Mouse (Mus musculus) adrenal gland, postnatal 10 days (tissue): ENCODE data around the gene Ganc. TPM values are rescaled to one million over a fixed set of nuclear protein-coding genes. Genes with fewer than 3 reads are reported as not detected.

Experiments used
- DNase-seq: peaks from one replicate; pipeline ENCODE4 v3.0.0; 2021; ENCODE audit warnings: mixed read lengths
- total RNA-seq, 2 experiments: library from RNA; stranded (reverse); gene quantifications; 2 replicates each; pipeline ENCODE4 v1.2.3; 2021

Gene Ganc
- total RNA-seq, 2 experiments from 2014 or later, result 30.3 to 45.3 TPM

DNA sequence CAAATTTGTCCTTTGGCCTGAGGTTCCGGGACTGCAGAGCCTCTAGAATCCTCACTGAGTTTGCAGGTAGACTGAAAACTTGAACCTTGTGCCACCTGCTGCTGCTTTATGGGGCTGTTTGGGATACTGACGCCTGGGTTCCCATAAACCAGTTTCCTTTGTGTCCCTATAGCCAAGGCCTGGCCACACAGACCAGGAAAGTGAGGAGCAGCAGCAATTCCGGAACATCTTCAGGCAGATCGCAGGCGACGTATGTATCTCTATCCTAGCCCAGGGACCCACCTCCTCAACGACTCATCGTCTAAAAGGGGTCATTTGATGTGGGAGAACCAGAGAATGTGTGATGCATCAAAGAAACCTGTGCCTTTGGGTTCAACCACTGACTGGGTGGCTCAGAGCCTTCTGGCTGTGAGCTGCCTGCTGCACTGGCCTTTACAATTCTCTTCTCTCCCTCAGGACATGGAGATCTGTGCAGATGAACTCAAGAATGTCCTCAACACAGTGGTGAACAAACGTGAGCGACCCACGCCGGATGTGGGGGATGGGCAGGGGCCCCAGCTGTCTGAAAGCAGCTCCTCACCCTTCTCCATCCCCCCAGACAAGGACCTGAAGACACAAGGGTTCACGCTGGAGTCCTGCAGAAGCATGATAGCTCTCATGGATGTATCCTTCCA, 98.4 kb downstream of the Ganc start:
- no peak for DNase-seq

DNA sequence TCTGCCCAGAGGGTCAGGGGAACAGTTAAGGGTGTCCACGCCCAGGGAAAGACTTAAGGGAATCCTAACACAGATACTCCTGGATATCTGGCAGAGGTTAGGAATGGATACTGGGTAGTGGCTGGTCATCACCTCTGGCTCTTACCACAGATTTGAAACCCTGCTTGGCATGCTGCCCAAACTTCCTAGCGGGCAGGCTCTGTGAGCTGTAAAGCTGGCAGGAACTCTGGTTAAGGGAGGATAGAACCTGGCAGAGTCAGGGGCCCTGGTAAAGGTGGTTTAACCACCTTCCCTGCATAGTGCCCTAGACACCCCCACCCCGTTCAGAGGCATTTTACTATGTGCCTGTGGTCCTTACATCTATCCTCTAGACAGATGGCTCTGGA, 98.9 kb downstream of the Ganc start:
- DNase-seq, result peak; percentile 68

DNA sequence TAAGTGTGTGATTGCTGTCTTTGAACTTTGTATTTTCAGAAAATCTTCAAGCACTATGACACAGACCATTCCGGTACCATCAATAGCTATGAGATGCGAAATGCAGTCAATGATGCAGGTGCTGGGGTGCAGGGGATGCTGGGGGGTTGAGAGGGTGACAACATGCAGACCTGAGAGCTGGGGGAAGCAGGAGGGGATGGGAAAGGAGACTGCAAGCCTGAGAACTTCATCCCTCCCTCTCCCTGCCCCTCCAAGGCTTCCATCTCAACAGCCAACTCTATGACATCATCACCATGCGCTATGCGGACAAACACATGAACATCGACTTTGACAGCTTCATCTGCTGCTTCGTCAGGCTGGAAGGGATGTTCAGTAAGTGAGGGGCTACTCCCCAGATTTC, 99.4 kb downstream of the Ganc start:
- no peak for DNase-seq

DNA sequence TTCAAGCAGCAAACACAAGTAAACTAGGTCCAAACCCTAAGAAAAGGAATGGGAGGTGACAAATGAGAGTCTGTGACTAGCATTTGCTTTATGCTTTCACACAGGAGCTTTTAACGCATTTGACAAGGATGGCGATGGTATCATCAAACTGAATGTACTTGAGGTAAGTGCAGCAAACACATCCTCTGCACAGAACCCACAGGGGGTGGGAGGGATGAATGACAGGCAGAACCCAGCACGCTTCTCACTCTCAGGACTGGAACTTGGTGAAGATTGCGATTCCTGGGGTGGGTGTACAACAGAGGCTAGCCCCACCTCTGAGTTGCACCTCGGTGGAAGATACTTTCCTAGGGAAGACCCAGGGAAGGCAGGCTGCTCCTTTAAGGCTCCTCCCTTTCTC, 100.3 kb downstream of the Ganc start:
- no peak for DNase-seq

Other genes with a start within 250 kb of the Ganc start
- 10 to 100 TPM; 38.0 to 39.6 TPM for gene Ehd4, start 249.3 kb upstream of the Ganc start, total RNA-seq
- 1 to 10 TPM in 1 of 2 experiments, under 1 TPM in 1; 0.99 to 3.6 TPM for gene Pla2g4e, start 158.6 kb upstream of the Ganc start, total RNA-seq
- gene Pla2g4d, start 114.7 kb upstream of the Ganc start, total RNA-seq, result under 1 TPM in 1 of 2 experiments, not detected in 1; 0.12 TPM
- gene Pla2g4f, start 89.7 kb upstream of the Ganc start, total RNA-seq, result under 1 TPM in 1 of 2 experiments, not detected in 1; 0.12 TPM
- 10 to 100 TPM; 33.9 to 36.7 TPM for gene Vps39, start 50.8 kb upstream of the Ganc start, total RNA-seq
- gene Tmem87a, start 217 bp downstream of the Ganc start, total RNA-seq, result 10 to 100 TPM; 30.7 to 38.3 TPM
- gene Capn3, start 52.1 kb downstream of the Ganc start, total RNA-seq, result 1 to 10 TPM; 4.7 to 6.5 TPM
- gene Zfp106, start 159.9 kb downstream of the Ganc start, total RNA-seq, result 100 to 1,000 TPM in 1 of 2 experiments, 10 to 100 TPM in 1; 85.6 to 107 TPM
- 10 to 100 TPM; 45.7 to 53.2 TPM for gene Snap23, start 163.8 kb downstream of the Ganc start, total RNA-seq
- 10 to 100 TPM; 14.1 to 14.9 TPM for gene Haus2, start 205.5 kb downstream of the Ganc start, total RNA-seq
- 10 to 100 TPM; 13.5 to 18.1 TPM for gene Lrrc57, start 205.6 kb downstream of the Ganc start, total RNA-seq
- gene Stard9, start 225.2 kb downstream of the Ganc start, total RNA-seq, result 10 to 100 TPM; 11.6 to 23.7 TPM